11 mouse cellular contexts compared by ENCODE assay signal in genomic region chr2:142551690-142552089, GRCm38 (mm10).
"Had no signal": no experiment of that assay in that cellular context is flagged by ENCODE, and none has a peak within 500 bp of the region (broad histone marks: within the 10 kb centered on the region; RNA-seq: fewer than 3 reads in every experiment).

No protein-coding gene starts in this region.

- ATAC-seq: intestine, embryonic 16.5 days; liver, embryonic 12.5 days had no signal

- H3K4me3 ChIP-seq: kidney, embryonic 15.5 days; limb, embryonic 15.5 days; liver, embryonic 12.5 days had no signal

- DNase-seq: kidney, adult 2 months; kidney, postnatal 14 days; lung, embryonic 14.5 days; lung, postnatal 10 days; lung, postnatal 4 days; right cerebral cortex, postnatal 25 days; thymus, postnatal 36 days had no signal

- H3K9me3 ChIP-seq: kidney, embryonic 15.5 days; limb, embryonic 15.5 days; liver, embryonic 12.5 days had no signal

- H3K4me2 ChIP-seq: kidney, embryonic 15.5 days; limb, embryonic 15.5 days; liver, embryonic 12.5 days; lung, embryonic 14.5 days had no signal

- H3K27ac ChIP-seq: kidney, embryonic 15.5 days; limb, embryonic 15.5 days; liver, embryonic 12.5 days had no signal

- H3K36me3 ChIP-seq: kidney, embryonic 15.5 days; limb, embryonic 15.5 days; liver, embryonic 12.5 days had no signal

- H3K4me1 ChIP-seq: kidney, embryonic 15.5 days; limb, embryonic 15.5 days; liver, embryonic 12.5 days had no signal

- H3K9ac ChIP-seq: kidney, embryonic 15.5 days; limb, embryonic 15.5 days; liver, embryonic 12.5 days; lung, embryonic 14.5 days had no signal

- H3K27me3 ChIP-seq: kidney, embryonic 15.5 days; limb, embryonic 15.5 days; liver, embryonic 12.5 days had no signal
